Mouse (Mus musculus): ENCODE results near the gene Gm10837.
"Not testable (repeated sequence)": the region's sequence is repeated elsewhere in the genome, so short reads cannot be mapped to it uniquely, and the experiment has no call there.

Gm10837 gene

GRCm38 (mm10) chr14:122490441-122491328, at the start of gene Gm10837:
Gene Gm10837, plus strand, starts transcription at chr14:122490586.
- DNase-seq (ENCODE audit: low spot score in 2 of 2) = no peak

- no peak for DNase-seq (ENCODE audit: low spot score in 2 of 2)
Observed at GRCm38 (mm10) chr14:122449601-122450495, 40.5 kb upstream of the Gm10837 start.

GRCm38 (mm10) chr14:122450496-122451382, 39.6 kb upstream of the Gm10837 start, which contains the start of gene Gm5089:
Gene Gm5089, minus strand, starts transcription at chr14:122451115.
- DNase-seq (ENCODE audit: low spot score in 2 of 2) = peak in 1 of 2 experiments; percentile 40

GRCm38 (mm10) chr14:122451551-122452145, 38.7 kb upstream of the Gm10837 start:
- no peak for DNase-seq (ENCODE audit: low spot score in 2 of 2)

DNA sequence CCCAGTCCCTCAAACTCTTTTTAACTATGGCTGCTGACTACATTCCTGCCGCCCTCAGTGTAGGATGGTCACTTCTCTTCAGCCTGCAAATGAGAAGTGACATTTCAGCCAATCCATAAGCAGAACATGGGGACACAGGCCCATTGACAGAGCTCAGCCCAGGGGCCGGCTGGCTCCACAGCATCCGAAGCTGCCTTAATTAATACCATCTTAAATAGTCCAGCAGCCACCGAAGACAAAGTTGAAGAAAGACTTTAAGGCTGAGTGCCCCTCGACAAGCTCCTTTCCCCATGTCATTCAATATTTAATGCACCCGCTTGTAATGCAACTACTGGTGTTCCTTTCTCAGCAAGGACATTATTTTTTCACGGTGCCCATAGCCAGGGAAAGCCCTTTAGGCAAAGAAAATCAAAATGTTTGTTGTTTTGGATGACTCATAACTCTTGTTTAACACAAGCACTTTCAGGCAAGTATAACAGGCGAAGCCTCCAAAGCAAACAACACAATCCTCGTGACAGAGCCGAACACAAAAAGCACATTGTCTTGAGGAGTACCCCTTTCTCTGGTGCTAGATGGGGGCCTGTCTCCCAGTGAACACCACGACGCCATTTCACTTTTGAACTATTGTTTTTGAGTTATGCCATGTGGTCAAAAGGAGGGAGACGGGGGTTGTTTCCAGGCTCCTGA, 37.5 kb upstream of the Gm10837 start:
- no peak for DNase-seq (ENCODE audit: low spot score in 2 of 2)

- DNase-seq (ENCODE audit: low spot score in 2 of 2) = no peak
Observed at GRCm38 (mm10) chr14:122453388-122453995, 36.9 kb upstream of the Gm10837 start.

DNA sequence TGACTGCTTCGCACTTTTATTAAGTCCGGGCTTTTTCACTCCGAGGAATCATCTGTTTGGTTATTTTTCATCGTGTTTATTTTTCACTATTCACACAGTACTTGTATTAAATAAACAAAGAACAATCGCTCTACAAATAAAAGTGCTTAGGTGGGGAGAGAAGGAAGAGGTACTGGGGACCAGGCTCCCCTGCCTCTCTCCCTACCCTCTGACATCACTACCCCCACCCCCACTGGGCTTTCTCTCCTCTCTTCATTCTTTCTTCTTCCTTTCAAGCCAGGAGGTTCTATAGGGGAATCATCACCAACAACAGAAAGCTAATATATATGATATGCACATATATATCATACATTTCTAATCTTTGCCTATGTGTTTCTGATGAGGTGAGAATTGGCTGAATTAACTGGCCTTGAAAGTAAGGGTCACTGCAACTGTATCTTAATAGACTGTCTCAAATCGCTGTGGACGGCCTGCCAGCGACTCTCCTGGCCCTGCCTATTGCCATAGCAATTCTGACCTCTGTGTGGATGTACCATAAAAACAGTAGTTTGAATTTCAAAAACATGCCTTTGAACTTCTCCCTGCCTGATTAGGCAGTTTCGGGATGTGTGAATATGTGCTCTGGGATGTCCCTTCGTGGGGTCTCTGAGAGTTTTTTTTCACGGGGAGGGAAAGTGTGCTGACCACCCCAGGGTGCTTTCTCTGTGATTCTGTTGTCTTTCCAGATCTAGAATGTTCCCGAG, 36.2 kb upstream of the Gm10837 start:
- no peak for DNase-seq (ENCODE audit: low spot score in 2 of 2)

- no peak for DNase-seq (ENCODE audit: low spot score in 2 of 2)
Observed at GRCm38 (mm10) chr14:122454901-122455561, 35.4 kb upstream of the Gm10837 start.

DNA sequence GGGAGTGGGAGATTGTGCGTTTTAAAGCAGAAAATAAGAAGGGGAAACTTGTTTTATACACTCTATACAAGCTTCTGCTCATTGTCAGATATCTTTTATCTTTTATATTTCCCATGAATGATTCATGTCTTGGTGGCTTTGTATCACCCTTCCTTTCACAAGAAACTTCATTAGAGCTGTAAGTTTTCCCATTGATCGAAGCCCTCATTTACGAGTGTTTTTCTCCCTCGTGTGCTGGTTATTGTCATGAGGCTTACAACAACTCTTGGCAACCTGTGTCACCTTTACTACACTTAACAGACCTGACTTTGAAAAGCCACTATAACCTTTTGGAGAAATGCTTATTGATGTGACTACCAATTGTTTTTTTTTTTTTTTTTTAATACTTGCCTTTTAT, 34.8 kb upstream of the Gm10837 start:
- DNase-seq (ENCODE audit: low spot score in 2 of 2) = no peak

DNA sequence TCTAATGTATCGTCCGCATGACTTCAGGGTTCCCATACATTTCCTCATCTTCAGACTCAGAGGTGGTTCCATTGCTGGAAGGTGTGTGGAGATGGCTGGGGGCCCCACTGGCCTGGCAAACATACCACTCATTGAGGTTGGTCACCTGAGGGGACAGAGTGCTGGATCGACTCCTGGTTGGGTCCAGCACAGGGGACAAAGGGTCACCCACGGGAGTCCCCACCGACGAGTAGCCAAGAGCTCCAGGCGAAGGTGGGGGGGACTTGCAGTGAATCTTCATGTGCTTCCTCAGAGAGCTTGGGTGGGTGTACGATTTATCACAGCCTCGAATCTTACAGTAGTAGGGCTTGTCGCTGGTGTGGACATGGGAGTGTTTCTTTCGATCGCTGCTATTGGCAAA, 31.1 kb upstream of the Gm10837 start:
- DNase-seq (ENCODE audit: low spot score in 2 of 2) = not testable (repeated sequence)

DNA sequence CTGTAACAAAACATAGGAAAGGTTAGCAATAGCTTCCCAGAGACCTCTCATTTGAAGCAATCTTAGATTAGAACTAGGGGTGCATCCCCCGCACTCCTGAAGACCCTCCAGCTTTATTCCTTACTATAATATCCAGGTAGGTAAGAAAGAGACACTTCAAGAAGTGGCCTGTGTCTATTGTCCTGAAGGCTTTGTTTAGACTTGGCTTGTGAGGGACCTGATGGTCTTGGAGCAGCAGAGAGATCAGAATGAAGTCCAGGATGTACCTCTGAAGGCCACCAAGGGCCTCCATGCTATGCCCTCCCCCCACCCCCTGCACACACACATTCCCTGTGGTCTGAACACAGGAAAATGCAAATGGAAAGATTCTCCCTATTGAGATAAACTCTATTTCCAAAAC, 30.6 kb upstream of the Gm10837 start:
- DNase-seq (ENCODE audit: low spot score in 2 of 2) = no peak

DNA sequence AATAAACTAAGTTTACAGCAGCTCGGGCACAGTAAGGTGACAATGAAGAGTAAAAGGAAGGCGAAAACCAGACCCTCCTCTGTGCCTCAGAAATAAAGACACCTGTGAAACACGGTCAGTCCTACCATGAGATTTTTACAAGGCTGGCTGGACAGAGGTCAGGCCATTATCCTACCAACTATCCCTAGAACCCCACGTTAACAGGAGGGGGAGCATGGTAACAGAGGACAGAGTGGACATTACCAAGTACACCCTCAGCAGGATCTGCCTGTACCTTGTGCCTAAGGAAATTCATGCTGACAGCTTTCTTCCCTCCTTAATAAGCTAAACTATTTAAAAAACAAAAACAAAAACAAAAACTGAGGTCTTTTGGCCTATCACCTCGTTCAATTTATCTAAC, 30.2 kb upstream of the Gm10837 start:
- DNase-seq (ENCODE audit: low spot score in 2 of 2) = no peak

- no peak for DNase-seq (ENCODE audit: low spot score in 2 of 2)
Observed at GRCm38 (mm10) chr14:122461500-122461899, 28.9 kb upstream of the Gm10837 start.

GRCm38 (mm10) chr14:122461966-122462365, 28.4 kb upstream of the Gm10837 start:
- no peak for DNase-seq (ENCODE audit: low spot score in 2 of 2)

DNA sequence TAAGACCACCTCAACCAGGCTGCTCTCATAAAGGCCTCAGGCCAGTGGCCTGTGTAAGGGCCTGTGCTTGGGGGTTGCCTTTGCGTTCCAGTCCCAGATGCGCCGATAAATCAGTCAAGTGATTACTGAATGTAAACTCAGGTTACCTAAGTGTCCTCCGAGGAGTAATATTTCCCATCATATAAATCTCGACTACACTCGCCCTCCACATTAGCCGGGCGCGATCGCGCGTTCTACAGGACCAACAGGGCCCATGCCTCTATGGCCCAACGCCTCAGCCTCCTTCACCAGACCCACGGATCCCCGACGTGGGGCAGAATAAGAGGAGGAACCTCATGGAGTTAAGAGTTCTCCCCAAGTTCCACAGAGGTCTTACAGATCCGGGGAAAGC, 27.7 kb upstream of the Gm10837 start:
- no peak for DNase-seq (ENCODE audit: low spot score in 2 of 2)

DNA sequence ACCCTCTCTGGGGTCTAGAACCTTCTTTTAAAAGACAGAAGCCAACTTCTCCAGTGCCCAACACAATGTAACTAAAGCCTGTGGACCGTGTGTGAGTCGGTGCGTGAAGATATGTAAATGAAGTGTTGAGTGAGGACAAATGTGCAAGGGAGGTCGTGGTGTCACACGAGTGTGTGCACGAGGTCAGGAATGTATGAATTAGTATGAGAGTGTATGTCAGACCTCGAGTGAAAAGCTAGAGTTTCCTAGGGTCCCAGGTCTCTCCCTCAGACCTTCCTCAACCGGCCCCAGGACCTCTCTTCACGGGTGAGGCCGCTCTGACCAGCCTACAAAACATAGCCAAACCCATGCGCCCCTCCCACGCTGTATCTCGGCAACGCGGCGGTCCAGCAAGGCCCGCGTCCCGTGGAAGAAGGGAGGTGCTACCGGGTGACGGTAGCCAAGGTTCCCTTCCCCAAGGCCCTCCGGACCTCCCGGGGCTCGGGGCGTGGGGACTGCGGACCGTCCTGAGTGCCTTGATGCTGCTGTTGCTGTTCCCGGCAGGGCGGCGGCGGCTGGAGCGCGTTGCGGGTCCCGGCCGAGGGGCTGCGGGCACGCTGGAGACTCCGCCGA, 27.2 kb upstream of the Gm10837 start:
- DNase-seq (ENCODE audit: low spot score in 2 of 2) = no peak

GRCm38 (mm10) chr14:122463734-122464341, 26.5 kb upstream of the Gm10837 start:
- DNase-seq (ENCODE audit: low spot score in 2 of 2) = not testable (repeated sequence)

GRCm38 (mm10) chr14:122464351-122464762, 26.0 kb upstream of the Gm10837 start:
- no peak for DNase-seq (ENCODE audit: low spot score in 2 of 2)
